Mouse (Mus musculus) spleen, postnatal 0 days (tissue): Measurements from ENCODE around the gene Golt1b. TPM values are rescaled to one million over a fixed set of nuclear protein-coding genes. Genes with fewer than 3 reads are reported as not detected.

Experiments
- polyA plus RNA-seq: library from polyadenylated mRNA; unstranded; fragments of >200 nt; fragmentation: Nextera tagmentation; extraction: Ambion mirVana; gene quantifications from 2 replicates; pipeline ENCODE4 v1.2.1, GENCODE M21; 2015

Golt1b gene
- 44.5 and 47.2 TPM in 2 replicates for polyA plus RNA-seq

DNA sequence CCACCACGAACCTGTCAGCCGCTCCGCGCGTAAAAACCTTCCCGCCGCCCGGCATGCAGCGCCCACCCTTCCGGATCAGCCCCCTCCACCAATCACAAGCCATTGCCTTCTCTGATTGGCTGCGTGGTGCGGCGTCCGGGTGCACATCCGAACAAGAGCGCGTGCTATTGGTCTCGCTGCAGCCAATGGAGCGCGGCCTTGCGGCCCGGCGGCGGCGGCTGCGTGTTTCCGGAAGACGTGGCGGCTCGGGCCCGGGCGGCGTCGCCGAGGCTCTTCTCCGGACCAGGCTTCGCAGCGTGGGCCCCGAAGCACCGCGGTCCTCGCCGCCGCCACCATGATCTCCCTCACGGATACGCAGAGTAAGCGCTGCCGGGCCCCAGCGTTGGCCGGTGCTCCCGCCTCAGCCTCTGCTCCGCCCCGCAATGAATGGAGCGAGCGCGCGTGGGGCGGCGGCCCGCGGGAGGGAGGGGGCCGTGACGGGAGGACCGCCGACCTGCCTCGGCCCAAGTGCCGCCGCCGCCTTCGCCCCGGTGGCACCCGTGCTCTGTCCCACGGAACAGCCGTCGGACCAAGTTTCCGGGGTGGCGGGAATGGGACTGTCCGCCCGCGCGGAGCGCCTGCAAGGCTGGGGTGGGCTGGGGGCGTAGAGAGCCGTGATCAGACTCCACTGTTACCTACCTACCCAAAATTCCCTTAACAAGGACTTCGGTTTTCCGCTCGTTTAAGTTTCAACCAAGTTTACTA lies at the start of gene Golt1b, which contains the start of gene Recql:
TSS of gene Golt1b (plus strand) at position 211 of the 744 bp plus-strand sequence.
TSS of gene Recql (minus strand) at position 77 of the 744 bp plus-strand sequence.

GRCm38 (mm10) chr6:142345440-142346038 lies 41.5 kb upstream of the Golt1b start, which contains the start of gene Pyroxd1:
Gene Pyroxd1 (plus strand): TSS chr6:142345654.

GRCm38 (mm10) chr6:142412906-142413491 lies 26.0 kb downstream of the Golt1b start, which contains the start of gene Spx:
Gene Spx (plus strand): TSS chr6:142413441.

Other genes with a start within 250 kb of the Golt1b start
- gene Slco1a6, start 178.7 kb upstream of the Golt1b start, polyA plus RNA-seq: 0.33 TPM in 1 of 2 replicates, not detected in the other
- gene Iapp, start 88.8 kb upstream of the Golt1b start, polyA plus RNA-seq: 1.0 and 1.9 TPM in 2 replicates
- 0.06 TPM in 1 of 2 replicates, not detected in the other for gene Slco1a5, start 64.2 kb upstream of the Golt1b start, polyA plus RNA-seq
- gene Pyroxd1, start 41.6 kb upstream of the Golt1b start, polyA plus RNA-seq: 9.2 and 9.4 TPM in 2 replicates
- gene Recql, start 134 bp upstream of the Golt1b start, polyA plus RNA-seq: 18.5 and 21.2 TPM in 2 replicates
- 0.29 and 0.30 TPM in 2 replicates for gene Spx, start 26.2 kb downstream of the Golt1b start, polyA plus RNA-seq
- not detected in 2 replicates for gene Gys2, start 85.9 kb downstream of the Golt1b start, polyA plus RNA-seq
- gene Ldhb, start 120.7 kb downstream of the Golt1b start, polyA plus RNA-seq: 11.4 and 14.0 TPM in 2 replicates
- 10.4 and 12.3 TPM in 2 replicates for gene Kcnj8, start 184.4 kb downstream of the Golt1b start, polyA plus RNA-seq